Mouse (Mus musculus) midbrain, embryonic 15.5 days (tissue): ENCODE measurements around the gene Myo15b. TPM values are rescaled to one million over a fixed set of nuclear protein-coding genes. Genes with fewer than 3 reads are reported as not detected.

Experiments
- ATAC-seq: fragments of 200-750 bp; cut with Nextera tagmentation; replicated peaks from 2 replicates; pipeline ENCODE4 v1.8.0; 2017; ENCODE audit warnings: moderate TSS enrichment
- H3K27ac ChIP-seq: fragments of 300-500 bp; sonication (generic); 2 replicates; pipeline ENCODE4 v1.5.1; 2015; ENCODE audit warnings: mild to moderate bottlenecking, inconsistent platforms
- H3K27me3 ChIP-seq: fragments of 300-500 bp; sonication (generic); replicated peaks from 2 replicates; pipeline ENCODE4 v1.6.1; 2015; ENCODE audit warnings: inconsistent platforms
- H3K36me3 ChIP-seq: fragments of 300-500 bp; sonication (generic); replicated peaks from 2 replicates; pipeline ENCODE4 v1.6.1; 2015; ENCODE audit warnings: inconsistent platforms
- H3K4me1 ChIP-seq: fragments of 300-500 bp; sonication (generic); 2 replicates; pipeline ENCODE4 v1.6.1; 2015; ENCODE audit warnings: inconsistent platforms
- H3K4me2 ChIP-seq: fragments of 300-500 bp; sonication (generic); 2 replicates; pipeline ENCODE4 v1.6.1; 2015; ENCODE audit warnings: inconsistent platforms, mild to moderate bottlenecking, moderate library complexity
- H3K4me3 ChIP-seq: fragments of 300-500 bp; sonication (generic); 2 replicates; pipeline ENCODE4 v1.5.1; 2015; ENCODE audit warnings: mild to moderate bottlenecking, inconsistent platforms
- H3K9ac ChIP-seq: fragments of 300-500 bp; sonication (generic); 2 replicates; pipeline ENCODE4 v1.6.1; 2015; ENCODE audit warnings: mild to moderate bottlenecking, inconsistent platforms
- H3K9me3 ChIP-seq: fragments of 300-500 bp; sonication (generic); 2 replicates; pipeline ENCODE4 v1.6.1; 2016; ENCODE audit warnings: inconsistent platforms
- WGBS: fragments of 180-500 bp; shearing (Covaris S2); methylation state at CpG from one replicate; pipeline ENCODE4 v1.1.7; 2015; ENCODE audit warnings: mixed read lengths; 5-methylcytosine and 5-hydroxymethylcytosine counted together
- polyA plus RNA-seq: library from polyadenylated mRNA; unstranded; fragments of >200 nt; fragmentation: Nextera tagmentation; extraction: Ambion mirVana; gene quantifications from 2 replicates; pipeline ENCODE4 v1.2.1, GENCODE M21; 2015

Myo15b gene
- polyA plus RNA-seq, 1 experiment from 2014 or later = 0.10 TPM

DNA sequence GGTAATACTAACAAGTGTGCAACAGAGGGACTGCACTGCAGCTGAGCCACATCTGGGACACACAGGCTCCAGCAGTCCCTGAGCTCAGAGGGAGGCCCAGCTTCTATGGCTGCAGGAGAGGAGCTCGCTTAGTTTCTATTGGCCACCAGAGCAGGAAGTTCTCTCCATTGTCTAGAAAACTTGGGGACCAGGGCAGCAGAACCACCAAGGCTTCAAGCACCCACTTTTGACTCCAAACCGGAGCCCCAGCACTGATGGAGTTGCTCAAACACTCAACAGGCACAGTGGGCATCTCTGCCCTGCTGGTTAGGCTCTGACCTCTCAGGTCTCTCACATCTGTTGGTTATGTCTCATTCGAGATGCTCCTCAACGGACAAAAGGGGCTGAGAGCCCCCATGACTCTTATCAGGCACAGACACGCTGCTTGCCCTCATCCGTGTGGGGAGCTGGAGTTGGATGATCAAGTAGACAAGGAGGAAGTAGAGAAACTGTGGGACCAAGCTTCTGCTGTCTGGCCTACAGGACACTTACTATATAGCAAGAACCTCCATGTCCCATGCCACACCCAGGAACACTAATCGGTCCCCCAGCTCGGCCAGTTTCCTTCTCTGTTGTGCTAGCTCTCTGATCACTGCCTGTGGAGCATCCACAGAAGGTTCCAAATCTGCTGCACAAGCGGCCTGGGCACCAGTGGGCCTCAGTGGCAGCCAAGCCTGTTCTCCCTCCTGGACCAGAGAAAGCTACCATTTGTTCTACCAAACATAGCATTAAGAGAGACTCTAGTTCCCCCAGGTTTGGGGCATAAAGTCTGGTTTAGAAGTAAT is 43.3 kb downstream of the Myo15b start:
- Histone ChIP-seq H3K4me1 (0 out of 2 replicates have a peak, but pooled peaks cover 3% of the 10 kb centered on the region), H3K9me3 (no peaks in the 10 kb centered on the region), H3K4me2 (no peak overlapping the region), H3K27ac (no peak overlapping the region), H3K36me3 (no peaks in the 10 kb centered on the region), H3K9ac (no peak overlapping the region), H3K4me3 (no peak overlapping the region), H3K27me3 (no peaks in the 10 kb centered on the region)
- ATAC-seq = no peak
- WGBS = 86% methylated on average over 9 of the region's 9 CpGs

DNA sequence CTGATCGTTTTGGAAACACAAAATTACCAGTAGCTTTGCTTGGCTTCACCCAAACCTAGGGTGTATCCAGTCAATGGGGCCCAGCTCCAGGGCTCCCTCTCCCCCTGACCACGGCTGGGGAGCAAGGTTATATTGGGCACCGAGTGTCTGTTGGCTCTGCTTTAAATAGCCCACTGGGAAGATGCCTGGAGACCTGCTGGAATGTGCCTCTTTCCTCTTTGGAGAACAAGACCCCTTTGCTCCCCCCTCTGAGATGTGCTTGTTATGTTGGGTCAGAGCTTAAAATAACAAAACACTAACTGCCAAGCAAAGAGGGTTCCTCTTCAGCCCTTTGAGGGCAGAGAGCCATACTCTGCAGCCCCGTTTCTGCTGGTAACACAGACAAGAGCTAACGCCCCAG is 44.0 kb downstream of the Myo15b start:
- Histone ChIP-seq H3K4me3 (no peak overlapping the region), H3K9me3 (no peaks in the 10 kb centered on the region), H3K4me1 (0 out of 2 replicates have a peak, but pooled peaks cover 3% of the 10 kb centered on the region), H3K36me3 (no peaks in the 10 kb centered on the region), H3K4me2 (no peak overlapping the region), H3K9ac (no peak overlapping the region), H3K27me3 (no peaks in the 10 kb centered on the region), H3K27ac (no peak overlapping the region)
- WGBS = 84% methylated on average over 5 of the region's 5 CpGs
- no peak for ATAC-seq

GRCm38 (mm10) chr11:115902831-115903230 is 44.6 kb downstream of the Myo15b start:
- Histone ChIP-seq H3K9me3 (no peaks in the 10 kb centered on the region), H3K27ac (no peak overlapping the region), H3K4me1 (0 out of 2 replicates have a peak, but pooled peaks cover 3% of the 10 kb centered on the region), H3K4me3 (no peak overlapping the region), H3K36me3 (no peaks in the 10 kb centered on the region), H3K4me2 (no peak overlapping the region), H3K9ac (no peak overlapping the region), H3K27me3 (no peaks in the 10 kb centered on the region)
- WGBS = 68% methylated on average over 1 of the region's 1 CpGs
- no peak for ATAC-seq

GRCm38 (mm10) chr11:115903384-115904230 is 45.4 kb downstream of the Myo15b start:
- no peak overlapping the region for H3K4me3 ChIP-seq
- no peak for ATAC-seq
- no peak overlapping the region for H3K4me2 ChIP-seq
- H3K27ac ChIP-seq = no peak overlapping the region
- no peaks in the 10 kb centered on the region for H3K27me3 ChIP-seq
- H3K9ac ChIP-seq = no peak overlapping the region
- 0 out of 2 replicates have a peak, but pooled peaks cover 3% of the 10 kb centered on the region for H3K4me1 ChIP-seq
- 77% methylated on average over 11 of the region's 11 CpGs for WGBS
- H3K9me3 ChIP-seq = no peaks in the 10 kb centered on the region
- H3K36me3 ChIP-seq = no peaks in the 10 kb centered on the region

DNA sequence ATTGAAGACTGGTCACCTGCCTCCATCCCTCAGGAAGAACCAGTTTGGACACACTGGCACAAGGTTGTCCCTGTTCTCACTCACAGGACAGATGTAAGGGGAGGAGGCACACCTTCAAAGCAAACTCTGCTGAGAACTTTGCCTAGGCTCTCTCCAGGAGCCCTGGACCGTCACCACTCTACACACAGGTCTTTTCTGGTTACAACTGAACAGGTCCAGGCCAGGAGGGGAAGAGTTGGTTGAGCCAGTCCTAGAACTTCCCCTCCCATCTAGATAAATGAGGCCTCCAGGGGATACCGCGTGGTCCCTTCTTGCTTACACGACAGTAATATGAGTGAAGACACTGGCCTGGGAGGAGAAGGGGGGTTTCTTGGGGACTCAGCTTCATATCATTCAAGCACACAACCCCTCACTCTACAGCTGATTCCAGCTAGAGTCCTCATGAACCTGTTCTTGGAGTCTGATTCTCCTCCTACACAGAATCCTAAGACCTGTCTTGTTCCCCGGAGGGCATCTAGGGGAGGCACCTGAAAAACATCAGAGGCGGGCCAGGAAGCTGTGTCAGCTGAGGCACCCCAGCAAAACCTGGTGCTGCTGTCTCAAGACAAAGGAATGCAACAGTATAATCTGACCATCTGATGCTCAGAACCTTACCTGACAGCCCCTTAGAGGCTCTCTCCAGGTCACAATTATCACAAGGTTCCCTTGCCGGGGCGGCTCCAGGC is 46.2 kb downstream of the Myo15b start:
- Histone ChIP-seq H3K4me2 (no peak overlapping the region), H3K4me1 (0 out of 2 replicates have a peak, but pooled peaks cover 3% of the 10 kb centered on the region), H3K27me3 (no peaks in the 10 kb centered on the region), H3K9me3 (no peaks in the 10 kb centered on the region), H3K9ac (no peak overlapping the region), H3K4me3 (no peak overlapping the region), H3K27ac (no peak overlapping the region), H3K36me3 (no peaks in the 10 kb centered on the region)
- no peak for ATAC-seq
- WGBS = 89% methylated on average over 8 of the region's 8 CpGs

- no peak overlapping the region for H3K9ac ChIP-seq
Measured at GRCm38 (mm10) chr11:115904956-115905790, 47.0 kb downstream of the Myo15b start.

GRCm38 (mm10) chr11:115906116-115906515 is 47.9 kb downstream of the Myo15b start:
- Histone ChIP-seq H3K4me1 (no peaks in the 10 kb centered on the region), H3K4me3 (no peak overlapping the region), H3K9me3 (no peaks in the 10 kb centered on the region), H3K36me3 (no peaks in the 10 kb centered on the region), H3K9ac (no peak overlapping the region), H3K4me2 (no peak overlapping the region), H3K27ac (no peak overlapping the region), H3K27me3 (no peaks in the 10 kb centered on the region)
- WGBS = 75% methylated on average over 3 of the region's 3 CpGs
- ATAC-seq = no peak

More at GRCm38 (mm10) chr11:115904956-115905790, 47.0 kb downstream of the Myo15b start:
- Histone ChIP-seq H3K27me3 (no peaks in the 10 kb centered on the region), H3K4me3 (no peak overlapping the region), H3K4me2 (no peak overlapping the region), H3K4me1 (0 out of 2 replicates have a peak, but pooled peaks cover 3% of the 10 kb centered on the region), H3K9me3 (no peaks in the 10 kb centered on the region), H3K27ac (no peak overlapping the region), H3K36me3 (no peaks in the 10 kb centered on the region)
- 41% methylated on average over 16 of the region's 16 CpGs for WGBS
- ATAC-seq = no peak

- Histone ChIP-seq H3K9me3 (no peaks in the 10 kb centered on the region), H3K9ac (no peak overlapping the region), H3K4me3 (no peak overlapping the region), H3K27ac (no peak overlapping the region), H3K36me3 (no peaks in the 10 kb centered on the region), H3K4me1 (no peaks in the 10 kb centered on the region), H3K27me3 (no peaks in the 10 kb centered on the region), H3K4me2 (no peak overlapping the region)
- no peak for ATAC-seq
- WGBS = 80% methylated on average over 5 of the region's 5 CpGs
Measured at GRCm38 (mm10) chr11:115906521-115906920, 48.3 kb downstream of the Myo15b start.

DNA sequence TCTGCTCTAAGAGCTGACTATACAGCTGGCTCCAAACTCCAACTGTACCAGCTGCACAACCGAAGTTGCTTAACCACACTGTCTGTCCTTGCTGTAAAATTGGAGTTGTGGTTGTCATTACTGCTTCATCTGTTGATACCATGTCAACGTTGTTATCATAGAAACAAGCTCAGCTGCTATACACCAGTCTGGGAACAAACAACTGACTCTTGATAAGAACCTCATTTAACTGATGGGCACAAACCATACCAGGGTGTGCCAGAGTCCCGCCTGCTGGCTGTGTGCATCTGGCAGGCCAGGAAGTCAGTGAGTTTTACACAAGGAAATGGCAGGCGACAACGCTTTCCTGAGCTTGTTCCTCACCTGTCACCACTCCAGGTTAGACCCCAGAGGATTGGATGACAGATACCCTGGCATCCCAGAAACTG is 52.9 kb downstream of the Myo15b start:
- 94% methylated on average over 5 of the region's 5 CpGs for WGBS
- ATAC-seq = no peak
- H3K9ac ChIP-seq = no peak overlapping the region

GRCm38 (mm10) chr11:115911632-115912376 is 53.6 kb downstream of the Myo15b start, which contains the start of gene Smim6:
Gene Smim6, plus strand, starts transcription at chr11:115912017.
- Histone ChIP-seq H3K9ac (no peak within 1 kb of the TSS), H3K27ac (no peak within 1 kb of the TSS), H3K4me3 (no peak within 1 kb of the TSS), H3K4me2 (no peak within 1 kb of the TSS), H3K27me3 (no peaks in the 10 kb centered on the region), H3K36me3 (peaks cover 10% of the 10 kb centered on the region; the same call in 1 of the 2 replicates), H3K9me3 (no peaks in the 10 kb centered on the region), H3K4me1 (no peaks in the 10 kb centered on the region)
- 87% methylated on average over 11 of the region's 11 CpGs for whole genome bisulfite sequencing
- ATAC-seq = no peak

More for the DNA sequence above, 52.9 kb downstream of the Myo15b start:
- H3K27me3 ChIP-seq = no peaks in the 10 kb centered on the region
- H3K27ac ChIP-seq = no peak overlapping the region
- no peaks in the 10 kb centered on the region for H3K9me3 ChIP-seq
- H3K4me1 ChIP-seq = no peaks in the 10 kb centered on the region
- H3K36me3 ChIP-seq = peaks cover 9% of the 10 kb centered on the region; the same call in 1 of the 2 replicates
- H3K4me3 ChIP-seq = no peak overlapping the region
- H3K4me2 ChIP-seq = no peak overlapping the region

DNA sequence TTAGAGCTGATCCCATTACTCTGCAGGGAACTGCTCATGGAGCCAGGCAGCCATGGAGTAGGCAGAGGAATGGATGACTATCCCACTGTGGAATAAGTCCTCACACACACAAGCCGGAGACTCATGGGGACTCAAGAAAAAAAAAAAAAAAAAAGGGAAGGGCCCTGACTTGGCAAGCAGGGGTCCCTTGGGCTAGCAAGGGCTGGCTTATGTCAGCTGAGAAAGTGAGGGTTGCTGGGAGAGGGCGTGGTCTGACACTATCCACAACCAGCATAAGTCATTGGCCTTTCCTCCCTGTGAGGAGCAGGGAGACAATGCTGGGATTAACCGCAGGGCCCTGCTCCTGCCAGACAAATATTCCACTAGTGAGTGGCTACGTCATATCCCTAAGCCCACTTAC is 58.4 kb downstream of the Myo15b start:
- Histone ChIP-seq H3K27ac (no peak overlapping the region), H3K27me3 (no peaks in the 10 kb centered on the region), H3K9ac (no peak overlapping the region), H3K4me2 (no peak overlapping the region), H3K4me3 (no peak overlapping the region), H3K36me3 (peaks cover 13% of the 10 kb centered on the region), H3K9me3 (no peaks in the 10 kb centered on the region), H3K4me1 (no peaks in the 10 kb centered on the region)
- WGBS = 89% methylated on average over 4 of the region's 4 CpGs
- ATAC-seq = no peak
